Mouse (Mus musculus) liver, embryonic 13.5 days (tissue): ENCODE data around the gene Hyou1. TPM values are rescaled to one million over a fixed set of nuclear protein-coding genes. Genes with fewer than 3 reads are reported as not detected.
"Not testable (repeated sequence)": the region's sequence is repeated elsewhere in the genome, so short reads cannot be mapped to it uniquely, and the experiment has no call there.

Experiments
- ATAC-seq: fragments of 200-750 bp; cut with Nextera tagmentation; 2 replicates; pipeline ENCODE4 v1.8.0; 2017; ENCODE audit warnings: low read depth, mild to moderate bottlenecking, moderate number of reproducible peaks, moderate library complexity
- DNase-seq: peaks from one replicate; pipeline ENCODE4 v3.0.0; 2022
- H3K27ac ChIP-seq: fragments of 300-500 bp; sonication (generic); 2 replicates; pipeline ENCODE4 v1.5.1; 2015; ENCODE audit warnings: moderate library complexity, mild to moderate bottlenecking, inconsistent platforms
- H3K27me3 ChIP-seq: fragments of 300-500 bp; sonication (generic); 2 replicates; pipeline ENCODE4 v1.6.1; 2015; ENCODE audit warnings: mild to moderate bottlenecking, inconsistent platforms
- H3K36me3 ChIP-seq: fragments of 300-500 bp; sonication (generic); 2 replicates; pipeline ENCODE4 v1.6.1; 2015; ENCODE audit warnings: mild to moderate bottlenecking, inconsistent platforms
- H3K4me1 ChIP-seq: fragments of 300-500 bp; sonication (generic); replicated peaks from 2 replicates; pipeline ENCODE4 v1.6.1; 2015; ENCODE audit warnings: inconsistent platforms
- H3K4me2 ChIP-seq: fragments of 300-500 bp; sonication (generic); 2 replicates; pipeline ENCODE4 v1.6.1; 2015; ENCODE audit warnings: inconsistent platforms, mild to moderate bottlenecking, moderate library complexity
- H3K4me3 ChIP-seq: fragments of 300-500 bp; sonication (generic); replicated peaks from 2 replicates; pipeline ENCODE4 v1.5.1; 2015; ENCODE audit warnings: mild to moderate bottlenecking, inconsistent platforms
- H3K9ac ChIP-seq: fragments of 300-500 bp; sonication (generic); 2 replicates; pipeline ENCODE4 v1.6.1; 2015; ENCODE audit warnings: mild to moderate bottlenecking, inconsistent platforms
- H3K9me3 ChIP-seq: fragments of 300-500 bp; sonication (generic); replicated peaks from 2 replicates; pipeline ENCODE4 v1.6.1; 2016; ENCODE audit warnings: inconsistent platforms
- WGBS: fragments of 180-500 bp; shearing (Covaris S2); methylation state at CpG from one replicate; pipeline ENCODE4 v1.1.7; 2015; ENCODE audit not compliant: insufficient replicate concordance; 5-methylcytosine and 5-hydroxymethylcytosine counted together
- polyA plus RNA-seq: library from polyadenylated mRNA; unstranded; fragments of >200 nt; fragmentation: Nextera tagmentation; extraction: Ambion mirVana; gene quantifications from 2 replicates; pipeline ENCODE4 v1.2.1, GENCODE M21; 2015

The Hyou1 gene
- polyA plus RNA-seq, 1 experiment from 2014 or later, result 15.8 TPM

- 88% methylated on average over 6 of the region's 6 CpGs for WGBS
These were observed 26.1 kb upstream of the Hyou1 start for GRCm38 (mm10) chr9:44353142-44353541.

DNA sequence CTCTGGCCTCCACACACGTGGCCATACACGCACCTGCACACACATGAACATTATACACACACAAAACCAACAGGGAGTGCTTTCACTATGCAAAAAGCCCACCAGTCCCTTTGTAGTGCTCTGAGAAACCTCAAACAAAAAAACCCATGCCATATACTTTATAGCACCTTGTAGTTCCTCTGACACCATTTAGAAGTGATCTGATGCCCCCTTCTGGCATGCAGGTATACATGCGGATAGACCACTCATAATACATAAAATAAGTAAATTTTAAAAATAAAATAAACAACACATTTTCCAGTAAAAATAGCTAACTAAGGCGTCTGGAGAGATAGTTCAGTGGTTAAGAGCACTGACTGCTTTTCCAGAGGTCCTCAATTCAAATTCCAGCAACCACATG lies 22.1 kb upstream of the Hyou1 start:
- no peak overlapping the region for H3K4me3 ChIP-seq
- no peak overlapping the region; the same call in 1 of the 2 replicates for H3K27ac ChIP-seq
- H3K9ac ChIP-seq, result 0 out of 2 replicates have a peak overlapping the region, but pooled peaks have one; percentile 29
- peaks cover 27% of the 10 kb centered on the region for H3K4me1 ChIP-seq
- no peak overlapping the region for H3K4me2 ChIP-seq
- peaks cover 72% of the 10 kb centered on the region for H3K36me3 ChIP-seq
- no peaks in the 10 kb centered on the region for H3K9me3 ChIP-seq
- H3K27me3 ChIP-seq, result no peaks in the 10 kb centered on the region
- WGBS, result 67% methylated on average over 4 of the region's 4 CpGs
- ATAC-seq (no peak), DNase-seq (no peak)

More at GRCm38 (mm10) chr9:44353142-44353541, 26.1 kb upstream of the Hyou1 start:
- DNase-seq (no peak), ATAC-seq (no peak)
- Histone ChIP-seq H3K9me3 (no peaks in the 10 kb centered on the region; the same call in 1 of the 2 replicates), H3K27me3 (no peaks in the 10 kb centered on the region), H3K4me2 (no peak overlapping the region), H3K36me3 (peaks cover 94% of the 10 kb centered on the region), H3K4me1 (peaks cover 17% of the 10 kb centered on the region), H3K9ac (peak overlapping the region; percentile 9; the same call in 1 of the 2 replicates), H3K4me3 (no peak overlapping the region), H3K27ac (no peak overlapping the region)

GRCm38 (mm10) chr9:44361190-44361917 lies 17.9 kb upstream of the Hyou1 start, which contains the start of gene Vps11:
TSS of gene Vps11 (minus strand) at chr9:44361670.
- peak; percentile 92 for DNase-seq
- no peaks in the 10 kb centered on the region for H3K27me3 ChIP-seq
- peaks cover 22% of the 10 kb centered on the region for H3K4me1 ChIP-seq
- H3K9me3 ChIP-seq, result no peaks in the 10 kb centered on the region
- peak within 1 kb of the TSS; percentile 89 for H3K9ac ChIP-seq
- peak; percentile 91 for ATAC-seq
- H3K4me3 ChIP-seq, result peak within 1 kb of the TSS; percentile 87
- peaks cover 31% of the 10 kb centered on the region for H3K36me3 ChIP-seq
- H3K4me2 ChIP-seq, result peak within 1 kb of the TSS; percentile 84
- H3K27ac ChIP-seq, result peak within 1 kb of the TSS; percentile 85
- under 1% methylated on average over 44 of the region's 44 CpGs for WGBS

GRCm38 (mm10) chr9:44361931-44362330 lies 17.4 kb upstream of the Hyou1 start:
- peaks cover 18% of the 10 kb centered on the region for H3K4me1 ChIP-seq
- peaks cover 25% of the 10 kb centered on the region for H3K36me3 ChIP-seq
- WGBS, result 37% methylated on average over 4 of the region's 4 CpGs
- peak overlapping the region; percentile 85 for H3K27ac ChIP-seq
- ATAC-seq, H3K9me3 ChIP-seq, H3K27me3 ChIP-seq, DNase-seq: not testable (repeated sequence)
- H3K9ac ChIP-seq, result peak overlapping the region; percentile 89
- H3K4me2 ChIP-seq, result peak overlapping the region; percentile 84
- peak overlapping the region; percentile 87 for H3K4me3 ChIP-seq

- Histone ChIP-seq H3K4me3 (no peak overlapping the region), H3K36me3 (peaks cover 5% of the 10 kb centered on the region), H3K9me3 (no peaks in the 10 kb centered on the region), H3K27me3 (no peaks in the 10 kb centered on the region), H3K27ac (no peak overlapping the region), H3K4me2 (no peak overlapping the region), H3K9ac (no peak overlapping the region), H3K4me1 (peaks cover 12% of the 10 kb centered on the region)
- WGBS, result 62% methylated on average over 3 of the region's 3 CpGs
- DNase-seq (no peak), ATAC-seq (no peak)
These were observed 14.8 kb upstream of the Hyou1 start for GRCm38 (mm10) chr9:44364480-44364879.

- Histone ChIP-seq H3K9ac (peak overlapping the region; percentile 28; the same call in 1 of the 2 replicates), H3K9me3 (no peaks in the 10 kb centered on the region), H3K4me2 (no peak overlapping the region), H3K4me3 (no peak overlapping the region), H3K27me3 (no peaks in the 10 kb centered on the region), H3K36me3 (no peaks in the 10 kb centered on the region), H3K4me1 (peaks cover 18% of the 10 kb centered on the region), H3K27ac (peak overlapping the region; percentile 21)
- no peak for ATAC-seq
- no peak for DNase-seq
These were observed 5.9 kb upstream of the Hyou1 start for GRCm38 (mm10) chr9:44373386-44373785.

DNA sequence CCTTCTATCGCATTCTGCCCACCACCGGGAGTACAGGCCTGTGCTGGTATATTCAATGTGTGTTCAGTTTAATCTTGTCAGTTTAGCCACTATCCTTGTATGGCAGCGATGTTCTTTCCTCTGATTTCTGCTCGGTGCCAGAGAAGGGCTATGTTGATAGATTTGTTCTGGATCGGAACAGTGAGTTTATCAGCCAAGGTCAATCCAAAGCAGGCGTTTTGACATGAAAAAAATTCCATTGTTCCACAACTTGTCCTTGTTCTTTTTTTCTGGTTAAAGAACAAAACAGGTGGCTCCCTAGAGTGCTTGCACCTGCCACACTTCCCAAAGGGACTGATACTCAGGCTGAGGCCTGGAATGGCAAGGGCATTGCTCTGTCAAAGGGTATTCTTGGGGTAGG lies 3.1 kb upstream of the Hyou1 start:
- DNase-seq (no peak), ATAC-seq (no peak)
- no peaks in the 10 kb centered on the region for H3K9me3 ChIP-seq
- H3K9ac ChIP-seq, result no peak overlapping the region
- no peak overlapping the region for H3K4me2 ChIP-seq
- no peak overlapping the region for H3K27ac ChIP-seq
- H3K27me3 ChIP-seq, result no peaks in the 10 kb centered on the region
- 86% methylated on average over 6 of the region's 6 CpGs for whole genome bisulfite sequencing
- H3K4me1 ChIP-seq, result peaks cover 35% of the 10 kb centered on the region
- peaks cover 7% of the 10 kb centered on the region for H3K36me3 ChIP-seq
- H3K4me3 ChIP-seq, result no peak overlapping the region

DNA sequence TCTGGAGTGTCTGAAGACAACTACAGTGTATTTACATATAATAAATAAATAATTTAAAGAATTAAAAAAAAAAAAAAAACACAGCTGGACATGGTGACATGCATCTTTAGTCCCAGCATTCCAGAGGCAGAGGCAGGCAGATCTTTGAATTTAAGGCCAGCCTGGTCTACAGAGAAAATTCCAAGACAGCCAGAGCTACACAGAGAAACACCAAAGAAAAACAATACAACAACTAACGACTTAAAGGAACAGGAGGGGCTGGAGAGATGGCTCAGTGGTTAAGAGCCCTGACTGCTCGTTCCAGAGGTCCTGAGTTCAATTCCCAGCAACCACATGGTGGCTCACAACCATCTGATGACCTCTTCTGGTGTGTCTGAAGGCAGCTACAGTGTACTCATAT lies 2.0 kb upstream of the Hyou1 start:
- 56% methylated on average over 2 of the region's 2 CpGs for WGBS
- H3K4me2 ChIP-seq, result peak overlapping the region; percentile 97
- not testable (repeated sequence) for H3K9me3 ChIP-seq, DNase-seq, H3K4me3 ChIP-seq, ATAC-seq, H3K9ac ChIP-seq, H3K27me3 ChIP-seq
- H3K36me3 ChIP-seq, result peaks cover 19% of the 10 kb centered on the region
- H3K4me1 ChIP-seq, result peaks cover 38% of the 10 kb centered on the region
- H3K27ac ChIP-seq, result 0 out of 2 replicates have a peak overlapping the region, but pooled peaks have one; percentile 85

DNA sequence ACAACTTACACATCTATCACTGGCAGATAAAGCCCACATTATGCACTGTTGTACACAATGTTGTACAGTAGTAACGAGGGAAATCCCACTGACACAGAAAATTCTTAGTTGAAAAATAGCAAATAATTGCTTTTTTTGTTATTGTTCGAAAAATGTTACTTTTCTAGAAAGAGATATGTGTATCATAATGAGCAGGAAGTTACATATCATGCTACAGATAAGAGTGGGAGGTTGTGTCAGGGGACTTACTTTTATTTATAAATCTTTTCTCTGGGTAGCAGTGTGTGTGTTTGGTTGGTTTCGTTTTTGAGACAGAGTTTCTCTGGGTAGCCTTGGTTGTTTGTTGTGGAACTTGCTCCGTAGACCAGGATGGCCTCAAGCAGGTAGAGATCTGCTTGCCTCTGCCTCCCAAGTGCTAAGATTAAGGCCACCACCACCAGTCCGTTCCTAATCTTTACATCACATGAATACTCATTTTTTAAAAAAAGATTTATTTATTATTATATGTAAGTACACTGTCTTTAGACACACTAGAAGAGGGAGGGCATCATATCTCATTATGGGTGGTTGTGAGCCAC lies 1.0 kb upstream of the Hyou1 start:
- H3K4me3 ChIP-seq, result peak overlapping the region; percentile 83
- peak overlapping the region; percentile 78 for H3K9ac ChIP-seq
- peak overlapping the region; percentile 97 for H3K4me2 ChIP-seq
- ATAC-seq (no peak), DNase-seq (no peak)
- peaks cover 36% of the 10 kb centered on the region for H3K4me1 ChIP-seq
- no peaks in the 10 kb centered on the region for H3K27me3 ChIP-seq
- peaks cover 28% of the 10 kb centered on the region for H3K36me3 ChIP-seq
- peak overlapping the region; percentile 85 for H3K27ac ChIP-seq
- WGBS, result 36% methylated on average over 5 of the region's 5 CpGs
- no peaks in the 10 kb centered on the region for H3K9me3 ChIP-seq

DNA sequence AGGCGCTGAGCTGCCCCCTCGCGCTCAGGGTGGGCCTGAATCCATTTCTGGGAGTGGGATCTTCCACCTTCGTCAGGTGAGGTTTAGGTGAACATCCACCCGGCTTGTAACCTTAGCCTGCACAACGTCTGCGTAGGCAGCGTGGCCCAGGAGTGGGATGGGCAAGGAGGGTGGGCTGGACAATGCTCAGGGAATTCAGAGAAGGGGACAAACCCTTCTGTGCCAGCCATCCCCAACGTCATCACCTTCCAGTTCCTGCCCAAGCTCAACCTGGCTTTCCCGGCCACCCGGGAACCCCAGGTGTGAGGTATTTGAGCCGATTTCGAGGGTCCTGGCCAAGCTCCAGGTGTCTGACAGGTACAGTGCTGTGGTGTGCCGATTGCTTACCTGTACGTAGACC lies 572 bp downstream of the Hyou1 start:
- 6% methylated on average over 15 of the region's 15 CpGs for WGBS
- peak overlapping the region; percentile 83 for H3K4me3 ChIP-seq
- peaks cover 44% of the 10 kb centered on the region for H3K36me3 ChIP-seq
- H3K27me3 ChIP-seq, result no peaks in the 10 kb centered on the region
- H3K9ac ChIP-seq, result peak overlapping the region; percentile 89
- DNase-seq (no peak), ATAC-seq (0 out of 2 replicates have a peak, but pooled peaks have one; percentile 2)
- peak overlapping the region; percentile 97 for H3K4me2 ChIP-seq
- no peaks in the 10 kb centered on the region for H3K9me3 ChIP-seq
- peaks cover 29% of the 10 kb centered on the region for H3K4me1 ChIP-seq
- peak overlapping the region; percentile 73 for H3K27ac ChIP-seq

- ATAC-seq (no peak), DNase-seq (no peak)
- Histone ChIP-seq H3K4me2 (no peak overlapping the region), H3K27me3 (no peaks in the 10 kb centered on the region), H3K27ac (no peak overlapping the region), H3K9me3 (no peaks in the 10 kb centered on the region), H3K4me3 (no peak overlapping the region), H3K36me3 (peaks cover 91% of the 10 kb centered on the region), H3K4me1 (peaks cover 18% of the 10 kb centered on the region), H3K9ac (no peak overlapping the region)
- 82% methylated on average over 13 of the region's 13 CpGs for WGBS
These were observed 5.3 kb downstream of the Hyou1 start for GRCm38 (mm10) chr9:44384596-44384995.
